Mouse (Mus musculus): Measurements from ENCODE around the gene Mesd. TPM values are rescaled to one million over a fixed set of nuclear protein-coding genes. Genes with fewer than 3 reads are reported as not detected.

Gene Mesd
- polyA plus RNA-seq, 1 experiment from 2014 or later = 39.6 TPM

DNA sequence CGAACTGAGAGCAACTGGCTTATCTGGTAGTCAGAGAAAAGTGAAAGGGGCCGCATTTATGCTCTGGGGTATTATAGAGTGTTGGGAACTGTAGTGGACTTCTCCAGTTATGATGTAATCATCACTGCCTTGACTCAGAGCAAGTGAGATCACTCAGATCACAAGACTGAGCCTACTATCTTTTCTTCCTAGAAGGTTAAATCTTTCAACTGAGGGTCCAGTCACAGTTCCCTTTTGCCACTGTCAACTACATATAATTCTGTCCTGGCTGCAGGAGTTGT lies 27.1 kb upstream of the Mesd start:
- DNase-seq = no peak
- Histone ChIP-seq H3K9ac (replicated peaks) (no peak overlapping the region), H3K4me1 (ENCODE audit: insufficient read depth) (peaks cover 5% of the 10 kb centered on the region; the same call in 1 of the 2 replicates), H3K4me3 (ENCODE audit: low read depth, low read length) (no peak overlapping the region), H3K9me3 (ENCODE audit: low read length) (no peaks in the 10 kb centered on the region), H3K4me2 (ENCODE audit: low read depth, low read length) (no peak overlapping the region), H3K27ac (ENCODE audit: low read depth) (no peak overlapping the region), H3K27me3 (ENCODE audit: insufficient read depth, low read length) (no peaks in the 10 kb centered on the region), H3K36me3 (replicated peaks; ENCODE audit: insufficient read depth, low read length) (no peaks in the 10 kb centered on the region)
- 67% methylated on average over 2 of the region's 2 CpGs for WGBS (ENCODE audit: insufficient replicate concordance)
- ATAC-seq = no peak
- TF ChIP-seq CTCF (IDR thresholded peaks at IDR 0.05; ENCODE audit: low read depth) (no peak), EP300 (IDR thresholded peaks at IDR 0.05; ENCODE audit: low read depth) (no peak)

DNA sequence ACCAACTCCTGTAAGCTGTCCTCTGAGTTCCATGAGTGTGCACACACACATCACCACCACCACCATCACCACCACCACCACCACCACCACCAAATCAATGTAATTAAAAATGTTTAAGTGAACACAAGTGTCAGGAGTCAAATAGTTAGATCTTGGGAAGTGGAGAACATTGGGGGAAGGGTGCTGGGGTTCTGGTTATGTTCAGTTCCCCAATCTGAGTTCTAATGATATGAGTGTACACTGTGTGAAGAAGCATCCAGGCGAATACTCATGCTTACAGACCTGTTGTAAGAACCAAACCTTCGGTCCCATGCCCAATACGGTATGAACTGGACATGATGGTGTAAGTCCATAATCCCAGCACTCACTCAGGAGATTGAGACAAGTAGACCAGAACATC lies 26.3 kb upstream of the Mesd start:
- Histone ChIP-seq H3K9me3 (ENCODE audit: low read length) (no peaks in the 10 kb centered on the region), H3K9ac (replicated peaks) (no peak overlapping the region), H3K4me2 (ENCODE audit: low read depth, low read length) (no peak overlapping the region), H3K27me3 (ENCODE audit: insufficient read depth, low read length) (no peaks in the 10 kb centered on the region), H3K36me3 (replicated peaks; ENCODE audit: insufficient read depth, low read length) (no peaks in the 10 kb centered on the region), H3K4me3 (ENCODE audit: low read depth, low read length) (no peak overlapping the region), H3K4me1 (ENCODE audit: insufficient read depth) (no peaks in the 10 kb centered on the region), H3K27ac (ENCODE audit: low read depth) (no peak overlapping the region)
- DNase-seq (no peak), ATAC-seq (no peak)
- TF ChIP-seq CTCF (IDR thresholded peaks at IDR 0.05; ENCODE audit: low read depth) (no peak), EP300 (IDR thresholded peaks at IDR 0.05; ENCODE audit: low read depth) (no peak)
- WGBS (ENCODE audit: insufficient replicate concordance) = 76% methylated on average over 3 of the region's 3 CpGs

DNA sequence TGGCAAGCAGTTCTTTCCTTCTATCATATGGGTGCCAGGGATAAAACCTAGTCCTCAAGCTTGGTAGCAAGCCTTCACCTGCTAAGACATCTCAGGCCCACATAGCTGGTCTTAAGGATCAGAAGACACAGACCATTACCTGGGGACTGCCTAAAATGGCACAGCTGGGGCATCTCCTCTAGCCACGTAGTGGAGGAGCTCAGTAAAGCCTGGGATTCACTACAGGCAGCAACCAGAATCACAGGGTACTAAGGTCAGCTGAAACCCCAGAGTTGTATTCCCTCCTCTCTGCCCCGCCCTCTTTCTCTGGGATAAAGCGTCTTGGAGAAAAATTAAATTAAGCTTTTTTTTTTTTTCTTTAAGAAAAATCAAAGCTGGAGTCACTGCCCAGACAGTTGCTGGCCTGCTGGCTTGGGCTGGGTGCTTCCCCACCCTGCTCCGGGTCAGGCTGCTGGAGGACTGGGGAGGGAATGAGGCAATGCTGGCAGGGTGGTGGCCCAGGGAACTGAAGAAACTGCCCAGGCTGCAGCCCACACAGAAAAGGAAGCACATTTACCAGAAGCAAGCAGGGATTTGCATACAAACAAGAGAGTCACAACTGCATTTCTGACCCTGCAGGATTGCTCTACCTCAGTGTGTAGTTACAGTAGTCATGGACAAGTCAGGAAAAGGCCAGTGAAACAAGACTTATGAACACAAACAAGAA lies 24.7 kb upstream of the Mesd start:
- TF ChIP-seq EP300 (IDR thresholded peaks at IDR 0.05; ENCODE audit: low read depth) = no peak
- TF ChIP-seq CTCF (IDR thresholded peaks at IDR 0.05; ENCODE audit: low read depth) = no peak
- H3K27ac ChIP-seq (ENCODE audit: low read depth) = no peak overlapping the region
- DNase-seq (peak; percentile 31), ATAC-seq (peak; percentile 45; the same call in 1 of the 2 replicates)
- H3K4me1 ChIP-seq (ENCODE audit: insufficient read depth) = no peaks in the 10 kb centered on the region
- H3K4me3 ChIP-seq (ENCODE audit: low read depth, low read length) = no peak overlapping the region
- 50% methylated on average over 4 of the region's 4 CpGs for WGBS (ENCODE audit: insufficient replicate concordance)
- no peaks in the 10 kb centered on the region for H3K27me3 ChIP-seq (ENCODE audit: insufficient read depth, low read length)
- no peaks in the 10 kb centered on the region for H3K9me3 ChIP-seq (ENCODE audit: low read length)
- no peak overlapping the region for H3K9ac ChIP-seq (replicated peaks)
- H3K4me2 ChIP-seq (ENCODE audit: low read depth, low read length) = no peak overlapping the region
- H3K36me3 ChIP-seq (replicated peaks; ENCODE audit: insufficient read depth, low read length) = no peaks in the 10 kb centered on the region

DNA sequence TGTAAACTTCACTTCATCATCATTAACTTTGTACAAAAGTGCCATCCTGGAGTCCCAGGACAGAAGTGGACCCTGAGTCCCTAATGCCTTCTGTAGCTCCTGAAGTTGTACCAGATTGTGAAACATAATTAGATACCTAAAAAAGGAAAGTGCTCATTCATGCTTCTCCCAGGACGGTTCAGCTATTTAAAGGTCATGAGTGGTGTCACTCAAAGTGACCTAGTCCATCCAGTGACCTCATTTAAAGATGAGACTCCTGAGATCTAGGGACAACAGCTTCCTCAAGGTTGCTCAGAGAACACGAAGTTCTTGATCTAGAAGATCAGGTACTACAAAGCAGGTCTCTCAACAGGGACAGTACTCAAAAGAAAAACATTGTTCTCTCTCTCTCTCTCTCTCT lies 20.7 kb upstream of the Mesd start:
- Histone ChIP-seq H3K27ac (ENCODE audit: low read depth) (no peak overlapping the region), H3K4me2 (ENCODE audit: low read depth, low read length) (no peak overlapping the region), H3K36me3 (replicated peaks; ENCODE audit: insufficient read depth, low read length) (no peaks in the 10 kb centered on the region), H3K4me3 (ENCODE audit: low read depth, low read length) (no peak overlapping the region), H3K27me3 (ENCODE audit: insufficient read depth, low read length) (no peaks in the 10 kb centered on the region), H3K4me1 (ENCODE audit: insufficient read depth) (no peaks in the 10 kb centered on the region), H3K9me3 (ENCODE audit: low read length) (no peaks in the 10 kb centered on the region), H3K9ac (replicated peaks) (no peak overlapping the region)
- no peak for DNase-seq
- 28% methylated on average over 2 of the region's 2 CpGs for WGBS (ENCODE audit: insufficient replicate concordance)
- no peak for TF ChIP-seq EP300 (IDR thresholded peaks at IDR 0.05; ENCODE audit: low read depth)
- no peak for TF ChIP-seq CTCF (IDR thresholded peaks at IDR 0.05; ENCODE audit: low read depth)
- no peak for ATAC-seq

DNA sequence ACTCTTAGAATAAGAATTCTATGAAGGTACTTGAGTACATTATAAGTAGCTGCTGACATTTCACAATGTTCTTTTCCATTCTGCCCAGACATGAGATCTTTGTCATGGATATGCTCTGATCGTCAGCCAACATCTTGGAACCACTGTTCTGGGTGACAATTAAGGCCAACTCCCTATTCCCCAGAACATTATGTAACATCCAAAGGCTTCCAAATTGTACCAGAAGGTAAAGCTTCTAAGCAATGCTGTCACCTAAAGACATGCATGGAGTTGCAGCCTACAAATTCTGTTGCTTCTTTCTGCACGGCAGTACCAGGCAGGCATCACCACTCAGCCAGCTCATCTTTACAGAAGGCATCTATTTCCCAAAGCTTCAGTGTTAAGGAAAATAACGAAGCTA lies 16.1 kb upstream of the Mesd start:
- no peaks in the 10 kb centered on the region for H3K27me3 ChIP-seq (ENCODE audit: insufficient read depth, low read length)
- H3K9me3 ChIP-seq (ENCODE audit: low read length) = no peaks in the 10 kb centered on the region
- DNase-seq (no peak), ATAC-seq (no peak)
- H3K9ac ChIP-seq (replicated peaks) = no peak overlapping the region
- TF ChIP-seq CTCF (IDR thresholded peaks at IDR 0.05; ENCODE audit: low read depth) = no peak
- no peak overlapping the region for H3K4me3 ChIP-seq (ENCODE audit: low read depth, low read length)
- no peaks in the 10 kb centered on the region for H3K36me3 ChIP-seq (replicated peaks; ENCODE audit: insufficient read depth, low read length)
- no peak overlapping the region for H3K27ac ChIP-seq (ENCODE audit: low read depth)
- no peak overlapping the region for H3K4me2 ChIP-seq (ENCODE audit: low read depth, low read length)
- WGBS (ENCODE audit: insufficient replicate concordance) = 81% methylated on average over 3 of the region's 3 CpGs
- no peaks in the 10 kb centered on the region for H3K4me1 ChIP-seq (ENCODE audit: insufficient read depth)

DNA sequence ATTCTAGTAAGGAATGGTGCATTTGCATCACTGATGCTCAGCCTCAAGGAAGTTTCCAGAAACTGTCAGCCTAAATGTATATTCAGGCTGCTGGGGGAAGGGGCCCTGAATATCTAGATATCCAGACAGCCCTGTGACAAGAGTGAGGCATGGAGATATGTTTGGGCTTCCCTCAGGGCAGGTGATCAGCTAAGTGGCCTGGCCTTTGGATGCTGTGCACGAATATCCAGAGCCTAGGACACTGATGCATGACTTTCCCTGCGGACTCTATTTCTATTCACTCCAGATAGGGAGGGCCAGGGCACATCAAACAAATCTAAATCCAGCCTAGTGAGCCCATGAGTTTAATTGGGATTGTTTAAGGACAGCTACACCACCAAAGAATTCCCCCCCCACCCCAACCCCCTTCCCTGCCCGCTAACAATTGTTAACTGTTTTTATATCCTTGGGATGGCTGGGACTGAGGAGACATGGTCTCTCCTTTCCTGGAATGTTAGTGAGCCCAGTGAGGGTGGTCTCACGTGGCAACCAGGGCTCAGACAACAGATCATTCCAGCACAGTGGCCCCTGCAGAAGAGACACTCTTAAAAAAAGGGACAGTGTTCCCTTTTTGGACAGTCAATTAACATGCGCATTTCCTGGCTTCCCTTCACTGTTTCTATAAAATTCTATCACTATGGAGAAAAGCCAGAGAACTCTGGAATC lies 14.3 kb upstream of the Mesd start:
- Histone ChIP-seq H3K4me1 (ENCODE audit: insufficient read depth) (no peaks in the 10 kb centered on the region), H3K4me2 (ENCODE audit: low read depth, low read length) (no peak overlapping the region), H3K27ac (ENCODE audit: low read depth) (no peak overlapping the region), H3K36me3 (replicated peaks; ENCODE audit: insufficient read depth, low read length) (no peaks in the 10 kb centered on the region), H3K9me3 (ENCODE audit: low read length) (no peaks in the 10 kb centered on the region), H3K27me3 (ENCODE audit: insufficient read depth, low read length) (no peaks in the 10 kb centered on the region), H3K9ac (replicated peaks) (no peak overlapping the region), H3K4me3 (ENCODE audit: low read depth, low read length) (no peak overlapping the region)
- TF ChIP-seq CTCF (IDR thresholded peaks at IDR 0.05; ENCODE audit: low read depth) = no peak
- no peak for TF ChIP-seq EP300 (IDR thresholded peaks at IDR 0.05; ENCODE audit: low read depth)
- no peak for ATAC-seq
- 61% methylated on average over 5 of the region's 5 CpGs for WGBS (ENCODE audit: insufficient replicate concordance)
- DNase-seq = no peak
